Comparison of ENCODE assay signal across 20 mouse cellular contexts in the genomic region with DNA sequence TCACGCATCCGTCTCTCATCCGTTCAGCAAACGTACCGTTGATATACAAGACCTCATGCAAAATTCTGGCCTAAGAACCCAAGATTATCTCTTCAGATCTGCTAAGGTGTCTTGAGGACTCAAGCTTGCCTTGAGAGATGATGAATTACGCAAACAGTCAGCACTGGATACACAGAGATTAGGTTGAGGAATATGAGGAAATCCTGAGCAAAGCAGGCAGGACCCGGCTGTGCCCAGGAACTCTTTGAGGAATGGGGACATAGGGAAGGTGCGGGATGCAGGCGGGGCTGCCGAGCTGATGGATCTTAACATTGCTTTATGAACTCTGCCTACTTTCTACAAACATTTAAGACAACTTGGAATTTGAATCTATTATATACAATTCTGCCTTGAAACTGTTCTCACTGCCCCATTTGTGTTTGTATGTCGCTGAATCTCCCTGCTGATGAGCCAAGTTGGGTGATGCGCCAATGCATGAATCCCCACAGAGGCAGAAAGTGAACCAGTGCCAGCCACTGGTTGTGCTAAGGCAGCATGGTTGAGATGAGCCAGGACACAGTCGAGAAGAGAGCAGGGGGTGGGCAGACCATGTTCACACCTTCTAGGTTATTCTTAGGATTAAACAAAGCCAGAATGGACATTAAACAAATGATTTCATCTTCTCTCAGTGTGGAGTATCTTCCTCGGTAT. TPM values are rescaled to one million over a fixed set of nuclear protein-coding genes. Genes with fewer than 3 reads are reported as not detected.
DNase-seq lines count a peak whose midpoint lies in the region; ATAC-seq and TF ChIP-seq lines count a peak whose summit lies in the region.
"Had no signal": no experiment of that assay in that cellular context is flagged by ENCODE, and none has a peak within 500 bp of the region (broad histone marks: within the 10 kb centered on the region; RNA-seq: fewer than 3 reads in every experiment).

No protein-coding gene starts in this region.

- no peak overlapping the region for H3K4me2 ChIP-seq in embryonic facial prominence, embryonic 13.5 days
- no peak overlapping the region for H3K4me2 ChIP-seq in hindbrain, embryonic 14.5 days (replicated peaks)
- no peak overlapping the region for H3K4me2 ChIP-seq in hindbrain, embryonic 16.5 days (ENCODE audit: low read length)
- H3K4me2 ChIP-seq in midbrain, embryonic 14.5 days (ENCODE audit: low read length) = peak overlapping the region; percentile 26
- no peak overlapping the region; the same call in 1 of the 2 replicates for H3K4me2 ChIP-seq in midbrain, embryonic 16.5 days (ENCODE audit: low read length)
- H3K4me2 ChIP-seq in forebrain, postnatal 0 days (ENCODE audit: low read depth) = peak overlapping the region; percentile 19
- H3K4me2 ChIP-seq in lung, postnatal 0 days (replicated peaks; ENCODE audit: low read depth, low read length) = no peak overlapping the region
- H3K4me2 ChIP-seq: heart, embryonic 12.5 days; liver, embryonic 11.5 days had no signal

- H3K4me1 ChIP-seq in embryonic facial prominence, embryonic 13.5 days = peaks cover 20% of the 10 kb centered on the region
- H3K4me1 ChIP-seq in embryonic facial prominence, embryonic 10.5 days = peaks cover 23% of the 10 kb centered on the region
- H3K4me1 ChIP-seq in hindbrain, embryonic 14.5 days (replicated peaks; ENCODE audit: control insufficient read depth, insufficient read depth, low read length) = peaks cover 32% of the 10 kb centered on the region
- peaks cover 2% of the 10 kb centered on the region for H3K4me1 ChIP-seq in hindbrain, embryonic 16.5 days (ENCODE audit: control insufficient read depth, insufficient read depth, low read depth, low read length)
- peaks cover 15% of the 10 kb centered on the region for H3K4me1 ChIP-seq in midbrain, embryonic 14.5 days (ENCODE audit: control insufficient read depth, insufficient read depth, low read length)
- H3K4me1 ChIP-seq in midbrain, embryonic 16.5 days (ENCODE audit: control insufficient read depth, insufficient read depth, low read length) = peaks cover 19% of the 10 kb centered on the region
- peaks cover 24% of the 10 kb centered on the region; the same call in 1 of the 2 replicates for H3K4me1 ChIP-seq in forebrain, postnatal 0 days (ENCODE audit: insufficient read depth)
- H3K4me1 ChIP-seq in lung, postnatal 0 days (ENCODE audit: insufficient read depth, low read depth, low read length) = no peaks in the 10 kb centered on the region

- H3K27ac ChIP-seq in embryonic facial prominence, embryonic 13.5 days = 0 out of 2 replicates have a peak overlapping the region, but pooled peaks have one; percentile 35
- no peak overlapping the region for H3K27ac ChIP-seq in embryonic facial prominence, embryonic 10.5 days (replicated peaks)
- H3K27ac ChIP-seq in hindbrain, embryonic 14.5 days = 0 out of 2 replicates have a peak overlapping the region, but pooled peaks have one; percentile 0
- H3K27ac ChIP-seq in hindbrain, embryonic 16.5 days (ENCODE audit: low read depth, low read length) = no peak overlapping the region
- H3K27ac ChIP-seq in midbrain, embryonic 14.5 days (replicated peaks; ENCODE audit: low read depth, low read length) = peak overlapping the region; percentile 45
- H3K27ac ChIP-seq in midbrain, embryonic 16.5 days (ENCODE audit: low read length) = no peak overlapping the region
- peak overlapping the region; percentile 21 for H3K27ac ChIP-seq in forebrain, postnatal 0 days (ENCODE audit: low read depth, low read length)
- H3K27ac ChIP-seq in lung, postnatal 0 days (ENCODE audit: low read length) = no peak overlapping the region
- H3K27ac ChIP-seq: stomach, postnatal 0 days had no signal

- no peak for TF ChIP-seq EP300 in lung, postnatal 0 days (IDR thresholded peaks at IDR 0.05)

- no peak overlapping the region for H3K9ac ChIP-seq in embryonic facial prominence, embryonic 13.5 days
- H3K9ac ChIP-seq in hindbrain, embryonic 14.5 days = no peak overlapping the region
- H3K9ac ChIP-seq in hindbrain, embryonic 16.5 days (ENCODE audit: low read depth, low read length) = no peak overlapping the region
- H3K9ac ChIP-seq in midbrain, embryonic 14.5 days (replicated peaks; ENCODE audit: low read length) = no peak overlapping the region
- no peak overlapping the region for H3K9ac ChIP-seq in midbrain, embryonic 16.5 days (ENCODE audit: low read depth, low read length)
- H3K9ac ChIP-seq in forebrain, postnatal 0 days = no peak overlapping the region
- H3K9ac ChIP-seq in lung, postnatal 0 days (replicated peaks; ENCODE audit: low read depth) = no peak overlapping the region
- H3K9ac ChIP-seq: heart, embryonic 12.5 days had no signal

- WGBS in embryonic facial prominence, embryonic 13.5 days = 77% methylated on average over 14 of the region's 14 CpGs
- 91% methylated on average over 14 of the region's 14 CpGs for WGBS in embryonic facial prominence, embryonic 10.5 days
- WGBS in hindbrain, embryonic 14.5 days = 68% methylated on average over 14 of the region's 14 CpGs
- WGBS in hindbrain, embryonic 16.5 days = 67% methylated on average over 14 of the region's 14 CpGs
- 59% methylated on average over 14 of the region's 14 CpGs for WGBS in midbrain, embryonic 14.5 days
- 58% methylated on average over 14 of the region's 14 CpGs for WGBS in midbrain, embryonic 16.5 days
- 42% methylated on average over 14 of the region's 14 CpGs for WGBS in forebrain, postnatal 0 days
- WGBS in lung, postnatal 0 days = 71% methylated on average over 14 of the region's 14 CpGs

- ATAC-seq in embryonic facial prominence, embryonic 13.5 days (ENCODE audit: insufficient number of reproducible peaks, insufficient read depth, low FRiP score, low TSS enrichment, low read depth) = no peak
- no peak for ATAC-seq in hindbrain, embryonic 14.5 days (ENCODE audit: low FRiP score)
- ATAC-seq in hindbrain, embryonic 16.5 days = no peak
- no peak for ATAC-seq in midbrain, embryonic 14.5 days (ENCODE audit: low FRiP score, low TSS enrichment)
- no peak for ATAC-seq in midbrain, embryonic 16.5 days
- ATAC-seq in forebrain, postnatal 0 days = peak; percentile 29; the same call in 1 of the 2 replicates
- ATAC-seq in lung, postnatal 0 days = no peak
- ATAC-seq: intestine, embryonic 16.5 days had no signal

- no peak for DNase-seq in embryonic facial prominence, embryonic 10.5 days (ENCODE audit: low spot score)
- DNase-seq in hindbrain, embryonic 14.5 days (ENCODE audit: low spot score) = no peak
- peak; percentile 48 for DNase-seq in midbrain, embryonic 14.5 days
- peak; percentile 64 for DNase-seq in forebrain, postnatal 0 days
- DNase-seq in lung, postnatal 0 days (ENCODE audit: low spot score) = no peak
- DNase-seq: adrenal gland, postnatal 14 days; cerebellum, adult 11-12 months; gastrocnemius, postnatal 36 days; heart, postnatal 14 days; kidney, postnatal 4 days; layer of hippocampus, adult 9-11 months had no signal

- no peak overlapping the region for H3K4me3 ChIP-seq in embryonic facial prominence, embryonic 13.5 days
- H3K4me3 ChIP-seq in embryonic facial prominence, embryonic 10.5 days = no peak overlapping the region
- H3K4me3 ChIP-seq in hindbrain, embryonic 14.5 days (replicated peaks; ENCODE audit: low read length) = no peak overlapping the region
- H3K4me3 ChIP-seq in hindbrain, embryonic 16.5 days (ENCODE audit: low read length) = no peak overlapping the region
- no peak overlapping the region for H3K4me3 ChIP-seq in midbrain, embryonic 14.5 days (replicated peaks; ENCODE audit: low read depth, low read length)
- H3K4me3 ChIP-seq in midbrain, embryonic 16.5 days (ENCODE audit: low read depth, low read length) = no peak overlapping the region
- no peak overlapping the region for H3K4me3 ChIP-seq in forebrain, postnatal 0 days (ENCODE audit: low read depth, low read length)
- H3K4me3 ChIP-seq in lung, postnatal 0 days (ENCODE audit: low read depth, low read length) = no peak overlapping the region
- H3K4me3 ChIP-seq: heart, embryonic 12.5 days had no signal

- 0 out of 2 replicates have a peak, but pooled peaks cover 6% of the 10 kb centered on the region for H3K27me3 ChIP-seq in embryonic facial prominence, embryonic 13.5 days
- peaks cover 10% of the 10 kb centered on the region; the same call in 1 of the 2 replicates for H3K27me3 ChIP-seq in embryonic facial prominence, embryonic 10.5 days (replicated peaks; ENCODE audit: low read depth, poor library complexity, severe bottlenecking)
- H3K27me3 ChIP-seq in hindbrain, embryonic 14.5 days (ENCODE audit: control insufficient read depth, insufficient read depth, low read length) = 0 out of 2 replicates have a peak, but pooled peaks cover 3% of the 10 kb centered on the region
- H3K27me3 ChIP-seq in hindbrain, embryonic 16.5 days (replicated peaks; ENCODE audit: control insufficient read depth, insufficient read depth, low read length) = no peaks in the 10 kb centered on the region
- no peaks in the 10 kb centered on the region for H3K27me3 ChIP-seq in midbrain, embryonic 14.5 days (ENCODE audit: control insufficient read depth, insufficient read depth, low read length)
- H3K27me3 ChIP-seq in midbrain, embryonic 16.5 days (ENCODE audit: control insufficient read depth, insufficient read depth, low read depth, low read length) = no peaks in the 10 kb centered on the region
- H3K27me3 ChIP-seq in forebrain, postnatal 0 days (ENCODE audit: insufficient read depth, low read length) = no peaks in the 10 kb centered on the region
- peaks cover 17% of the 10 kb centered on the region for H3K27me3 ChIP-seq in lung, postnatal 0 days (replicated peaks; ENCODE audit: insufficient read depth, low read length)
- H3K27me3 ChIP-seq: heart, embryonic 12.5 days had no signal

- no peaks in the 10 kb centered on the region for H3K36me3 ChIP-seq in embryonic facial prominence, embryonic 13.5 days
- no peaks in the 10 kb centered on the region for H3K36me3 ChIP-seq in embryonic facial prominence, embryonic 10.5 days (replicated peaks)
- H3K36me3 ChIP-seq in hindbrain, embryonic 14.5 days (replicated peaks; ENCODE audit: control insufficient read depth, insufficient read depth) = no peaks in the 10 kb centered on the region
- no peaks in the 10 kb centered on the region for H3K36me3 ChIP-seq in hindbrain, embryonic 16.5 days (ENCODE audit: control insufficient read depth, insufficient read depth, low read length)
- no peaks in the 10 kb centered on the region for H3K36me3 ChIP-seq in midbrain, embryonic 14.5 days (ENCODE audit: control insufficient read depth, insufficient read depth, low read length)
- H3K36me3 ChIP-seq in midbrain, embryonic 16.5 days (ENCODE audit: control insufficient read depth, insufficient read depth, low read length) = no peaks in the 10 kb centered on the region
- H3K36me3 ChIP-seq in forebrain, postnatal 0 days (ENCODE audit: insufficient read depth) = no peaks in the 10 kb centered on the region
- no peaks in the 10 kb centered on the region for H3K36me3 ChIP-seq in lung, postnatal 0 days (ENCODE audit: insufficient read depth, low read length)
- H3K36me3 ChIP-seq: G1E; heart, embryonic 12.5 days had no signal

- H3K9me3 ChIP-seq in embryonic facial prominence, embryonic 13.5 days = no peaks in the 10 kb centered on the region
- H3K9me3 ChIP-seq in embryonic facial prominence, embryonic 10.5 days = peaks cover 7% of the 10 kb centered on the region; the same call in 1 of the 2 replicates
- H3K9me3 ChIP-seq in hindbrain, embryonic 14.5 days (ENCODE audit: control insufficient read depth, low read length) = peaks cover 5% of the 10 kb centered on the region; the same call in 1 of the 2 replicates
- no peaks in the 10 kb centered on the region; the same call in 1 of the 2 replicates for H3K9me3 ChIP-seq in hindbrain, embryonic 16.5 days (ENCODE audit: control insufficient read depth, low read length)
- H3K9me3 ChIP-seq in midbrain, embryonic 14.5 days (ENCODE audit: control insufficient read depth, low read length) = no peaks in the 10 kb centered on the region
- H3K9me3 ChIP-seq in midbrain, embryonic 16.5 days (replicated peaks; ENCODE audit: control insufficient read depth, low read length, poor library complexity, severe bottlenecking) = no peaks in the 10 kb centered on the region
- H3K9me3 ChIP-seq in forebrain, postnatal 0 days (ENCODE audit: low read length) = no peaks in the 10 kb centered on the region
- H3K9me3 ChIP-seq in lung, postnatal 0 days (ENCODE audit: low read length) = no peaks in the 10 kb centered on the region
- H3K9me3 ChIP-seq: G1E had no signal

- TF ChIP-seq CTCF in forebrain, postnatal 0 days (IDR thresholded peaks at IDR 0.05; ENCODE audit: low read depth) = no peak
- TF ChIP-seq CTCF in lung, postnatal 0 days (IDR thresholded peaks at IDR 0.05) = no peak

RNA-seq across cellular contexts. Expression of gene Chn1, which starts 5.3 kb away (rescaled TPM):
- 23.9 and 26.1 TPM in 2 replicates for polyA plus RNA-seq in embryonic facial prominence, embryonic 13.5 days (2015; fragmentation: Nextera tagmentation; extraction: Ambion mirVana)
- 38.2 and 40.0 TPM in 2 replicates for polyA plus RNA-seq in embryonic facial prominence, embryonic 10.5 days (2016; fragmentation: Nextera tagmentation; extraction: Ambion mirVana)
- polyA plus RNA-seq in hindbrain, embryonic 14.5 days (2014; fragmentation: Nextera tagmentation; extraction: Ambion mirVana) = 113 and 118 TPM in 2 replicates
- 70.1 and 75.4 TPM in 2 replicates for polyA plus RNA-seq in hindbrain, embryonic 16.5 days (2015; fragmentation: Nextera tagmentation; extraction: Ambion mirVana)
- 105 and 129 TPM in 2 replicates for polyA plus RNA-seq in midbrain, embryonic 14.5 days (2014; fragmentation: Nextera tagmentation; extraction: Ambion mirVana)
- polyA plus RNA-seq in midbrain, embryonic 16.5 days (2015; fragmentation: Nextera tagmentation; extraction: Ambion mirVana) = 84.1 and 87.2 TPM in 2 replicates
- 136 and 157 TPM in 2 replicates for total RNA-seq in forebrain, postnatal 0 days (2014; rRNA removed)
- polyA plus RNA-seq in forebrain, postnatal 0 days (2015; fragmentation: Nextera tagmentation; extraction: Ambion mirVana) = 85.5 and 102 TPM in 2 replicates
- polyA plus RNA-seq in lung, postnatal 0 days (2015; fragmentation: Nextera tagmentation; extraction: Ambion mirVana) = 26.9 and 27.6 TPM in 2 replicates
- total RNA-seq: neutrophil, adult 5-6 weeks had no signal

Comparison
In these comparisons a context has a peak if more than half of its experiments do, and no peak if none do; other contexts are left out.
1. H3K27ac ChIP-seq: peak in embryonic facial prominence, embryonic 13.5 days (single experiment), hindbrain, embryonic 14.5 days (single experiment), midbrain, embryonic 14.5 days (single experiment) and forebrain, postnatal 0 days (single experiment); none in embryonic facial prominence, embryonic 10.5 days (single experiment), hindbrain, embryonic 16.5 days (single experiment), midbrain, embryonic 16.5 days (single experiment) and lung, postnatal 0 days (single experiment).
2. H3K4me2 ChIP-seq: peak in midbrain, embryonic 14.5 days (single experiment) and forebrain, postnatal 0 days (single experiment); none in embryonic facial prominence, embryonic 13.5 days (single experiment), hindbrain, embryonic 14.5 days (single experiment), hindbrain, embryonic 16.5 days (single experiment), midbrain, embryonic 16.5 days (single experiment) and lung, postnatal 0 days (single experiment).
3. DNase-seq: peak in midbrain, embryonic 14.5 days (single experiment) and forebrain, postnatal 0 days (single experiment); none in embryonic facial prominence, embryonic 10.5 days (single experiment), hindbrain, embryonic 14.5 days (single experiment) and lung, postnatal 0 days (single experiment).